Mouse (Mus musculus) layer of hippocampus, postnatal 25 days (tissue): ENCODE measurements around the gene Apoe. TPM values are rescaled to one million over a fixed set of nuclear protein-coding genes. Genes with fewer than 3 reads are reported as not detected.
"Not testable (repeated sequence)": the region's sequence is repeated elsewhere in the genome, so short reads cannot be mapped to it uniquely, and the experiment has no call there.

ENCODE experiments used
- DNase-seq, 2 experiments: peaks; one replicate each; pipeline ENCODE4 v3.0.0; 2022; ENCODE audit warnings: mixed read lengths in 2 of 2, low spot score in 1 of 2; ENCODE audit errors: extremely low spot score in 1 of 2
- total RNA-seq, 2 experiments: library from RNA; stranded (reverse); gene quantifications; 2 replicates each; pipeline ENCODE4 v1.2.3; 2021

The Apoe gene
- total RNA-seq, 2 experiments from 2014 or later, result 2,615 to 2,768 TPM

DNA sequence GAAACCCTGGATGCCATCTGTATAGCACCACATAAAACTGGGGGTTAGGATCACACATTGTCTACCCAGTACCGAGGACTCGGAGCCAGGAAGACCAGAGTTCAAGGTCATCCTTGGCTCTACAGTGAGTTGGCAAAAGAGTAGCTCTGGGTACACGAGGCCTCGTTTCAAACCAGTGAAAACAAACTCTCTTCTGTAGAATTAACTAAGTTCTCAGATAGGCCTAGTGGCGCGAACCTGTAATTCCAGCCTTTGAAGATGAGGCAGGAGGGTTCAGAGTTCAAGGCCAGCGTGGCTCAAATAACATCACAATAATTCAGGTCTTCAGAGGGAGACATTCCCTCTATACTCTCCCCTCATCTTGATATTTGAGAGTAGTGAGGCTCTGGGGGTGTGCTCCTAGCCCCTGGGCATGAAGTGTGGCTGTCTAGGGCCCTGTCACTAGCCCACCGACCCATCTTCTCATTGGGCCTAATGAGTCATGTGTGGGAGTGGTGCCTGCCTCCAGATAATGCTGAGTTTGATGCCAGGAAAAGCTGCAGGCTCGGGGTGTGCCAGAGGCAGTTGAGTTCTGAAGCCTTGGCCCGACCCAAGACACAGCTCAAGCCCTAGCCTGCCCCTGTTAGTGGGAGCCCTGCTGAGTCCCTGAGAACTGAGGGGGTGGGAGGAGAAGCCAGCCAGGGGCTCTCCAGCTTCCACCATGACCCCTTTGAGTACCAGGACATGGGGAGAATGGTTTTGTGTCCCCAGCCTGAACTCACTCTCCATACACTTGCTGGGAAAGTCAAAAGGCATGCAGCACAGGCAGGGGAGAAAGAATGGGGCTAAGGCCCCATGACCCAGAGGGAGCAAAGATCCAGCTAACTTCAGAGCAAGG is 4.4 kb downstream of the Apoe start:
- no peak for DNase-seq

DNA sequence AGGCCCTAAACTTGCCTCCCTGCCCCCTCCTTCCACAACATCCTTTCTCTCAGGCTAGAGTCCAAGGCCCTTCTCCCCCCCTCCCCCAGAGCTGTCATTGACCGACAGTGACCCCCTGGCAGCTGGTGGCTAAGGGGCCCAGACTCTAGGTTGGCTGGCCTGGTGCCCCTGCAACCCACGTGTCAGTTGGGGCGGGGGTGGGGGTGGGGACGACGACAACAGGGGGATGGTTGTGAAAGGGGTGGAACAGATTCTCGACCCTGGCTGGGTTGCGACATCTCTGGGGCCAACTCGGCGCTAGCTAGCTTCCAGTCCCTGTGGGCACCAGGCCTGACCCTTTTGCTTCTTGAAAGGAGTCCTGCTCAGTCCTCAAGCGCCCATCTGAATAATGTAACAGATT is 5.6 kb downstream of the Apoe start:
- no peak for DNase-seq

DNA sequence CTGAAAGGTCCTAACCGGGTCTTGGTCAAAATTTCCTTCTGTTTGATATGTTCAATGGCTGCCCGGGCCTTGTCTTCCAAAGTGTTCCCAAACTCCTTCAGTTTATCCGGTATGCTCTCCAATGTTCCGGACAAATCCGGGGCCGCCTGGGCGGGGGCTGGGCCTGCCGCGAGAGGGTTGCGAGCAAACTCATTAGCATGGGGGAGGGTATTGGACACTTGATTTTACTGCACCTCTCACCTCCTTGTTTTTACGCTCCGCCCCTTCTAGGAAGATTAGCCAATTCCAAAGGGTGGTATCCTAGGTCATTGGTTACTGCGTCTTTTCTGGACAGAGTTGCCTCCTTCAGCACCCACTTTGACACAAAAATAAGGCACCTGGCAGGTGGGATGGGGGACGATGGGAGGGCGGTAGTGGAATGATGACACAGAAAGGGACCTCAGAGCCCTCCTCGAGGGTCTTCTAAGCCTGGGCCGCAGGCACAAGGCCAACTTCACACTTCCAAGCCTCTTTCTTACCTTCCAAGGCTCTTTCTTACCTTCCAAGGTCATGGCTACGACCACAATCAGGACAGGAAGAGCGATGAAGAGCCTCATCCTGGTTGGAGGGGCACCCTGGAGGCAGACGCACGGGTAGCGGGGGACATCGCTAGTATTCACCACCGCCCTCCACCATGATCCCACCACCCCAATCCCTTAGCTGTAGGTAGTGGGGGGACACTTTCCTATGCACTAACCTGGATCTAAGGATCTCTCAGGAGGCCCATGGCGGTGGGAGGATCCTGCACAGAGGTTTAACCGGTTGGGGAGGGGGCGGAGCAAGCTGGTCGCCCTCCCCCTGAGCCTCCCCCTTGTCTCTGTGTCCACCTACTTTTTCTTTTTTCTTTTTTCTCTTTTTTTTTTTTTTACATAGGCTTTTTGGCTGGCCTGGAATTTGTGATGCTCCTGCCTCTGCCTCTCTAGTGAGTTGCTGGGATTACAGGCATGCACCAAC is 6.8 kb downstream of the Apoe start, which contains the start of gene Apoc1:
Gene Apoc1, minus strand, starts transcription at position 788 of the 993 bp plus-strand sequence.
- no peak for DNase-seq

DNA sequence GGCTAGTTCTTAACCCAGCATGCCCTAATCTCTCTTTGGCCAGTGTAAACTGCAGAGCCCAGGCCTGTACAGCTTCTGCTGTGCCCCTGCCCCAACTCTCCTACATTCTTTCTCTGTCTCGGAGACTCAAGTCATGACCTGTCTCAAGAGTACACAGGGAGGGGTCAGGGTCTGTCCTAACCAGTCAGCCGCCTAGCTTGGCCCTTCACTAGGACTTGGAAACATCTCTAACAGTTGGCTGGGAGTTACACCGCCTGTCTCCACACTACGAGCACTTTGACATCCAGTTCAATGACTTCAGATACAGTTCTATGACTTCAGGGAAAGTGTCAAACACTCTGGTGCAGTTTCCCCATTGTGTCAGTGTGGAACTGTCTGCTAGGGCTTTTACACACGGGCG is 7.6 kb downstream of the Apoe start:
- no peak for DNase-seq

DNA sequence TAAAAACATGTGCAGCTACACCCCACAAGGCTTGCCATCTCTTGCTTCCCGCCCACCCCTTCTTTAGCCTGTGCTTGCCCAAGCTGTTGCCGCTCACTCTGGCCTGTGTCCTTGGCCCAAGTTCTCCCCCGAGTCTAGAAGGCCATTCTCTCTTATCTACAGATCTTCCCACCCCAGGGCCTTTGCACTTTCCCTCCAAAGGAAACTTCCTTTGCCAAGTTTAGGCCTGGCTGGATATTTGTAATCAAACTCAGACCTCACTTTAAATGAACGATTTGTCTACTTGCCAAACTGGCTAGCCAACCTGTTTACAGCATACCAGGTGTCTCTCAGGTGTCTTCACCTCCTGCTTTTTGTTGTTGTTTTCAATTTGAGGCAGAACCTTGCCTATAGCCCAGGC is 8.1 kb downstream of the Apoe start:
- DNase-seq, result no peak

DNA sequence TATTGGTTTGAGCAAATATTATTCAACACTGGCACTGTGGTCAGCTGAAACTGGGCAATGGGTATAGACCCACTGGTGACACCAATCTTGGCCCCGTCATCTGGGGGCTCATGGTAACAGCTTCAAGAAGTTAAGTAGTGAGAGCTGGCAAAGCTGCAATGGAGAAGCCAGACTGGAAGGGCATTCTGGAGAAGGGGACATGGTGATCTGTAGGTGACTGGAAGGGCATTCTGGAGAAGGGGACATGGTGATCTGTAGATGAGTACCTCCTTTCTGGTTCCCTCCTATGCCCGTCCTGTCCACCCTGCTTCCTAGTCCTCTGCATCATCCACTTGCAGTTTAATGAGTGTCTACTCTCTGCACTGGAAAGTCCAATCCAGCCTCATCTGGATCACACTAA is 10.4 kb downstream of the Apoe start:
- no peak for DNase-seq

DNA sequence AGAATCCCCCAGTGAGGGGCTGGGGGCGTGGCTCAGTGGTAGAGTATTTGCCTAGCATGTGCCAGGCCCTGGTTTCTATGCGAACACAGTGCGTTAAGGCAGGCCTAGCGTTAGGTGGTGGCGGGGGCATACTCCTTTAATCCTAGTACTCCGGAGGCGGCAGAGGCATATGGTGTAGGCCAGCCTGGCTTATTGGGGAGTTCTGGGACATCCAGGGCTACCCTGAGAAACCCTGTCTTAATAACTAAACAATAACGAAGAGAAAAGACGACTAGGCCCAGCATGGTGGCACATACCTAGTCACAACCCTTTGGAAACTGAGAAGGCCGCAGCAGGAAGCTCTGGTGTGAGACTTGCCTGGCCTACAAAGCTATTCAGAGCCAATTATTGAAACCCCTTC is 10.9 kb downstream of the Apoe start:
- DNase-seq, result no peak

DNA sequence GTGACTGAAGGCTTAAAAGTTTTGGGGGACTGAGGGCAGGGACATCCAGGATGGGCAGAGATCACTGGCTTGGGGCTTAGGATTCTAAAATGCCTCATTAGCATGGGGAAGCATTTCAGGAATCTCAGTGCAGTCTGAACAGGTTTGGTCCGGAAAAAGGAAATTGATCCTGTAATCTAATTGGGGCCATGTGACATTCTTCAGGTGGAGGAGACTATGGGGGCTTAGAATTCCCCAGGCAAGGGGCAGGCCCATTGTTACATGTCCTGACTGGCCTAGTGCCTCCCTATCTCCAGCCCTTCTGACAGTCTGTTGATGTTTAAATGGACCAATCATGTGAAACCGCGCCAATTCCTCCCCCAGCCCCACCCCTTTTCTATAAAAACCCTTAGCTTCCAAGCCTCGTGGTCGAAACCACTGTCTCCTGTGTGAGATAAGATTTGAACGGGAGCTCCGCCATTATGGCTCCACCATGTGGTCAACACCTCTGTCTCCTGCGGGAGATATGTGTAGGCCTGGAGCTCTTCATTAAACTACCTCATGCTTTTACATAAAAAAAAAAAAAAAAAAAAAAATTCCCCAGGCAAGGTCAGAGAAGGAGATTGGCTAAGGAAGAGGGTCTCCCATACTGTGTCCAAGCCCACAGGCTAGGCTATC is 11.9 kb downstream of the Apoe start:
- DNase-seq, result not testable (repeated sequence)

DNA sequence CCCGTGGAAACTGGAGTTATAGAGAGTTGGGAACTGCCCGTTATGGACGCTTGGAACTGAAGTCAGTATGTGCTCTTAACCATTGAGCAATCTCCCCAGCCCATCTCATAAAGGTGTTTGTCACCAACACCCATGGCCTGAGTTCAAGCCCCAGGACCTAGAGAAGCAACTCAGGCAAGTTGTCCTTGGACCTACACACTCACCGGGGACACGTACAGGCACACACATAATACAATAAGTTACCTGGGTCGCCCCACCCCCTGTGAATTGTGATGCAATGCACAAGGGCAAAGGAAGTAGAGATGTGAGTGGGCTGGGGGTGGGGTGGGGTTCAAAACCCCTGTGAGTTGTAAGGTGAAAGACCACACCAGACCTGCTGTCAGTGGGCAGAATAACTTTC is 12.5 kb downstream of the Apoe start:
- DNase-seq, result no peak

DNA sequence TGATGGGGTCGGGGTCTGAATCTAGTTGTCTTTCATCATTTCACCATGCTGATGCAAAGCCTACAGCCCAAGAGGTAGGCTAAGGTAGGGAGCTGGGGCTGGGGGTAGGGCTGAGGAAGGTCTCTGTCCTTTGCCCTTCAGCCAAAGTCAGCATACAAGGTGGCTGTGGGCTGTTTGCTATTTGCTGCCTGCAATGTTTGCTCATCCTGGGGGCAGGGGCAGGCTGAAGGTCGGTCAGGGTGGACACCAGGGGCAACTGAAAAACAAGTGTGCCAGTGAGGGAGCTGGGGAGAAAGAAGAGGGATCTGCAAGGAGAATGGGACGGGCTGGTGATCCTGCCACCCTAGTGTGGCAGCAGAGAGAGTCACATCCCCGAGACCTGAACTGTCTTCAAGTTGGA is 13.6 kb downstream of the Apoe start:
- no peak for DNase-seq

DNA sequence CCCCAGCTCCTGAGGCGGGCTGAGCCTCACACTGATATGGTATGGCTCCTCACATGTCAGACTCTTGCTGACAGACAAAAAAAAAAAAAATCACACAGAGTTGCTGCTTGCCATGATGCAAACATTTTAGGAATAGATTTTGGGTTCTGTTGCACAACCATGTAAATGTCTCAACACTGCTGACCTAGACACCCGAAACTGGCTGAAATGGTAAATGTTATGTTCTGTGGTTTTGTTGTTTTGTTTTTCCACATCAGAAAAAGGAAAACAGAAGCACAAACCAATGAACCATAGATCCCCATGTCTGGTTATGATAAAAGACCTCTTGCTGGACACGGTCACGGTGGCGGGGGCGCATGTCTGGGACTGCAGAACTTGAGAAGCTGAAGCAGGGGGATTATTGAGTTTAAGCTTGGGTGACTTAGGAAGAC is 15.2 kb downstream of the Apoe start:
- DNase-seq, result no peak

DNA sequence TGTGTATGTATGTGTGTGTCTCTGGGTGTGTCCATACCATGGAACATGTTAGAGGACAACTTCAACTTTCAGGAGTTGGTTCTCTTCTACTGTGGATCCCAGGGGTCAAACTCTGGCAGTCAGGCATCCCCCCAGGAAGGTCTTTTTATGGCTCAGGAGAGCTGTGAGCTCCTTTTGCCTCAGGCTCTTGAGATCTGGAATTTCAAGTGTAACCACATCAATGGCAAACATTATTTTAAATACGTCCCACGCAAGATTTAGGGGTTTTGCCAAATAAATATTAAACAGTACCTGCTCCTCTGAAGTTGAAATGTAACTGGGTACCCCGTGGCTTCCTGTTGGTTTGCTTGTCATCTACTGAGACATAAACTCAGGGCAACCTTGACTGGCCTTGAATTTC is 16.0 kb downstream of the Apoe start:
- no peak for DNase-seq

DNA sequence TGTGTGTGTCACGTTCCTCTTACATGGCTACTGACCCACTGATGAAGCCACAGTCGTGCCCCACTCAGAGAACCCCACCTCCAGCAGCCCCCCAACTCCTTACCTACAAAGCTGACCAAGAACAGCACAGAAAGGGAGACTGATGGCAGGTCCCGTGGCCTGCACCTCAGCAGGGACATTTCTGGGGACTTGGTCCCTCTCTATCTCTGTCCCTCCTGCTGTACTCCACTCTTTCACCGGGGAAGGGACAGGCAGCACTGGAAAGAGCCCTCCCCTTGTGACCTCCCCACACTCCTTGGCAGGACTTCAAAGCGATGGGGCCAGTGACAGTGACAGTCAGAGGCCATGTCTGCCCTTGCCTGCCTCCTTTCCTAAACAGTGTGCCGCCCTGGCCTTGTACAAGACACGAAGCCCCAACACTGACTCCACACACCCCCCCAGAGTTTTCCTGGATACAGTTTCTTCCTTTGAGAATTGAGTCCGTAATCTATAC is 17.7 kb downstream of the Apoe start, which contains the start of the genes Gm44805 and Apoc4:
Gene Gm44805, minus strand, starts transcription at position 222 of the 493 bp plus-strand sequence.
Gene Apoc4, minus strand, starts transcription at position 278 of the 493 bp plus-strand sequence.
- DNase-seq, result no peak

DNA sequence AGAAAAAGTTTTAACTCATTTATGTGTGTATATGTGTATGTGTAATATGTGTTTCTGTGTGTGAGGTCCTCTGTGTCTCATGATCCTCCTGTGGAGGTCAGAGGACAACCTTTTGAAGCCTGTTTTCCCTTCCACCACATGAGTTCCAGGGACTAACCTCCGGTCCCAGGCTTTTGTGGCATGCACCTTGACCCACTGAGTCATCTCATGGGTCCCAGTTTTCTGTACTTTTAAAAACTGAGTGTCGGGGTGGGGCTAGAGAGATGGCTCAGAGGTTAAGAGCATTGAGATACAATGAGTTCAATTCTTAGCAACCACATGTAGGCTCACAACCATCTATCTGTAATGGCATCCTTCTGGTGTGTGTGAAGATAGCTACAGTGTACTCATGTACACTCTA is 18.3 kb downstream of the Apoe start:
- DNase-seq, result no peak

DNA sequence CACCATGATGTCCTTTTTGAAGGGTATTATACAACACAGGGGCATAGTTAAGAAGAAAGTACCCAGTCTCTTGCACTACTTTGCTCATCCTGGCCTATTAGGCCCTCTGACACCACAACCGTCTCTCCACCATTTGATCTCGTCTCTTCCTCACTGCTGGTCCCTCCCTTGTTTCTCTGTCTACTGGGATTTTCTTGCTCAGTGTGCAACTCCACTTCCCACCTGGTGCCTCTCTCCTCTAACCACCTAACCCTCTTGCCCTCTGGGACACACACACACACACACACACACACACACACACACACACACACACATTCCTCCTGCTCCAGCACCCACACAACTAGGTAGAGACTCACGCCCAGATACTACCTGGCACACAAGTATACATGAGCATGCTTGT is 20.1 kb downstream of the Apoe start:
- no peak for DNase-seq

DNA sequence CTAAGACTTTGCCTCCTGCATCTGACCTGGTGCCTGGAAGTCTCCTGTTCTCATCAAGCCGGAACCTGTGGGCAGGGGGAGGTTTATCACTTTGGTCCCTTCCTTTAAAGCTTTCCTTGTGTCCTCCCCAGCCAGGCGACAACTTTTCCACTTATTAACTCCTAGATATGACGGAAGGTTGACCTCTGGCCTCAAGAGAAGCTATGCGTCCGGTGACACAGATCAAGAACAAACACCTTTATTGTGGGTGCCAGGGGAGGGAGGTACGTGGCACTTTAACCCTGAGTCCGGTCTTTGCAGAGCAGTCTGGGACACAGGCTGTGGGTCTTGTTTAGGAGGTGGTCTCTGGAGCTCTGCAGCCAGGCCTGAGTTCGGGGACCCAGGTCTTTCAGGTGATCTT is 21.1 kb downstream of the Apoe start, which contains the start of gene Apoc2:
Gene Apoc2, minus strand, starts transcription at position 70 of the 400 bp plus-strand sequence.
- no peak for DNase-seq

DNA sequence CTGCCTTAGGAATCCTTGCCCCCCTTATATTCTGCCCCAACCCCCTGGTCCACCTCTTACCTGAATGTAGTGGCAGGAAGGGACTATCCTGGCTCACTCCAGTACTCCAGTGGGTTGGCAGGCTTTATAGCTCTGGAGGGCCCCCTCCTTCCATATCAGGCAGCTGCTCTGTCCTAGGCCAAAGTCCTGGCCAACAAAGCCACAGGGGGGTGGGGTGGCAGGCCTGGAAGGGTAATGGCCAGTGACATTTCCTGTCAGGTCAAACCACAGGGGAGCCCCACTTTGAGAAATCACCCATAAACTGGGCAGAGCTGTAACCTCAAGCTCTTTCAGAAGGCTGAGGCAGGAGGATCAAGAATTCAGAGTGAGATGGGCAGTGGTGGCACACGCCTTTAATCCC is 22.3 kb downstream of the Apoe start:
- no peak for DNase-seq

DNA sequence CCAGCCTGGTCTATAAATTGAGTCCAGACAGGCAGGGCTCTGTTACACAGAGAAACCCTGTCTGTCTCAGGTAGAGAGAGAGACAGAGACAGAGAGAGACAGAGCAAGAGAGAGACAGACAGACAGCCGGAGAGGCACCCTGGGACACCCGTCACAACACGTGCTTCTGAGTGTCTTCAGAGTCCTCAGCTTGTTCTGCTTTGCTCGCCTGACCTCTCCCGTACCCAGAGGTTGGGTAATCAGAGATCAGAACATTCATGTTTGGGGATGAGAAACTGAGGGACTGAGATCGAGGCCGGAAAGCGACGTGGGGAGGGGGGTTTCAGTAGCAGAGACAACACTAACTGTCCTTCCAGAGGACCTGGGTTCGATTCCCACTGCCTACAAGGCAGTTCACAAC is 23.2 kb downstream of the Apoe start:
- no peak for DNase-seq

DNA sequence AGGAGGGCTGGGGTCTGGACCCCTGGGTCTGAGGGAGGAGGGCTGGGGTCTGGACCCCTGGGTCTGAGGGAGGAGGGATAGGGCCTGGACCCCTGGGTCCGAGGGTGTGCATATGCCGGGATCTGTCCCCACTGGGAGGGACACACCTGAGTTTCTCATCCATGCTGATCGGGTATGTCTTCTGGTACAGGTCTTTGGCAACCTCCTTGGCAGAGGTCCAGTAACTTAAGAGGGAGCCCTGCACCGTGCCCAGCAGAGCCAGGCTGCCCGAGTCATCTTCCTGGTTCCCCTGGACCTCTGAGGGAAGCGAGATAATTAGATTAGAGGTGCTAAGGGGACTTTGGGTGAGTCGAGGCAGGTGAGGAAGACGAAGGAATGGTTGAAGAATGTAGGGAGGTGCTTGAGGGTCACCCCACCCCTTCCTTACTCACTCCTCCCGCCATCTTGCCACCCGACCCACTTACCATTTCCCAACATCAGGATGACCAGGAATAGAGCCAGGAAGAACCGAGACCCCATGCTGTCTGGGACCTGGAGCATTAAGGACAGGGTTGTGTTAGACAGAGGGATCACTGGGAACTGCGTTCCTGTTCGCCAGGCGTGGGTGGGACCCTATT is 25.8 kb downstream of the Apoe start:
- no peak for DNase-seq

DNA sequence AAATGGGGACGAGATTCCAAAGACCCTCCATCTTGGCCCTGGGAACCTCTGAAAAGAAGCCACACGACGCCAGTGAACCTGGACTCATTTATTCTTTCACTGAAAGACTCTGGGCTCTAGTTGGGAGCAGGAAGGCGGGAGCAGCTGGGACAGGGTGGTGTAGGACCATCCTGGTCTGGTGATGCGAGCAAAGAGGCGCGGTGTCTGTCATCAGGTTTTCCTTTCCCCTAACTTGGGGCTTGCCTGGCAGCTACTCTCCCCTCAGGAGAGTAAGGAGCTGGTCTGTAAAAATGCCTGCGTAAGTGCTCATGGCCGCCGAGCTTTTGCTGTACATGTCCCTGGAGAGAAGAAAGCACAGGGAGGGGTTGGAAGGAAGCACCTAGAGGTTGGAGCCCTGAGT is 27.5 kb downstream of the Apoe start:
- DNase-seq, result no peak
